Mouse (Mus musculus): ENCODE data around the gene Fosb.

GRCm38 (mm10) chr7:19290969-19291596 lies 18.8 kb downstream of the Fosb start:
- no peak for TF ChIP-seq CTCF (IDR thresholded peaks at IDR 0.05; ENCODE audit: low read depth)
- TF ChIP-seq EP300 (IDR thresholded peaks at IDR 0.05; ENCODE audit: low read depth), result no peak
